Mouse (Mus musculus) regulatory T cell (primary cell): ENCODE data around the gene Syce2.

Experiments used
- in situ Hi-C: fragments of 300-600 bp; cut with MboI, MseI; formaldehyde crosslinking; loops from one replicate; pipeline ENCODE4 v1.15.1; 2025; ENCODE audit warnings: high pct_unique_total_duplicates

Syce2 gene

DNA sequence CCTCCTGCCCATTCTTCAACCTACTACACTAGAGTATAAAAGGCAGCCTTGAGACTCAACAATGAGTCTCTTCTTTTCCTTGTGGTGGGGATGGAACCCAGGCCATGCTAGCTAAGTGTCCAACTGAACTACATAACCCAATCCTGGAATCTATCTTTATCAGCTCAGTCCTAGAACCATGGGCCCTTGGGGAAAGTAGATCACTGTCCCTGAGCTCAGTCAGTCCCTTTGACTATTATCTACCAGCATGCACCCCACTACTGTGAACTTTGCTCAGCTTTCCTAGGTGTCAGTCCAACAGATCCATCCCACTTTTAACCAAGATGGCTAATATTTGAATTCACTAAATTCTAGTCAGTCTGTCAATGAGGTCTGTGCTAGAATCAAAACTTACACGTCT, 30.4 kb upstream of the Syce2 start:
- in situ Hi-C loops = loop anchor here (25.0 kb wide), 1 partner anchor 1104 kb away; the partner anchor contains the start of gene Adgre5

DNA sequence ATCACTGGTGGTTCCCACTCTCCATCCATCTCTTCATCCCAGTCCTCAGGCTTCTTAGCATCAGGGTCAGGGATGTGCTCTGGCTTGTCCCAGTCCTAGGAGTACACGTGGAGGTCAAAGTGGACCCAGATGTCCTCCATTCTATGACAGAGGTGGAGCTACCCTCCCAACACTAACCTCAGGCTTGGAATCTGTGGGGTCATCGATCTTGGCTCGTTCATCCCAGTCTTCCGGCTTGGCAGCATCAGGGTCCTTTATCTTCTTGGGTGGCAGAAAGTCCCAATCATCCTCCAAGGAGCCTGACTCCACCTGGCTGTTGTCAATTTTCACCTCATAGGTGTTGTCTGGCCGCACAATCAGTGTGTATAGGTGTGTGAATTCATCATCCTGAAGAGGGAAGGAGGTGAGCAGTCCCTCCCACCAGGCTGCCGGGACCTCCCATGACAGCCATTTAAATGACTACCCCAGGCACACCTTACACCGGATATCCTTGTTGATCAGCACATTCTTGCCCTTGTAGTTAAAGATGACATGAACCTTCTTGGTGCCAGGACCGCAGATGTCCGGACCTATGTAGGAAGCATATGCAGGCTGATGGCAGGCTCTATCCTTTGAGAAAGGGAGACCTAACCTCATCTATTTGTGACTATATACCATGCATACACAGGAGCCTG, 27.4 kb upstream of the Syce2 start:
- in situ Hi-C loops = loop anchor here (5.0 to 25.0 kb wide), 2 partner anchors 58 to 1107 kb away; partner anchors contain the start of genes Adgre5 and Klf1

DNA sequence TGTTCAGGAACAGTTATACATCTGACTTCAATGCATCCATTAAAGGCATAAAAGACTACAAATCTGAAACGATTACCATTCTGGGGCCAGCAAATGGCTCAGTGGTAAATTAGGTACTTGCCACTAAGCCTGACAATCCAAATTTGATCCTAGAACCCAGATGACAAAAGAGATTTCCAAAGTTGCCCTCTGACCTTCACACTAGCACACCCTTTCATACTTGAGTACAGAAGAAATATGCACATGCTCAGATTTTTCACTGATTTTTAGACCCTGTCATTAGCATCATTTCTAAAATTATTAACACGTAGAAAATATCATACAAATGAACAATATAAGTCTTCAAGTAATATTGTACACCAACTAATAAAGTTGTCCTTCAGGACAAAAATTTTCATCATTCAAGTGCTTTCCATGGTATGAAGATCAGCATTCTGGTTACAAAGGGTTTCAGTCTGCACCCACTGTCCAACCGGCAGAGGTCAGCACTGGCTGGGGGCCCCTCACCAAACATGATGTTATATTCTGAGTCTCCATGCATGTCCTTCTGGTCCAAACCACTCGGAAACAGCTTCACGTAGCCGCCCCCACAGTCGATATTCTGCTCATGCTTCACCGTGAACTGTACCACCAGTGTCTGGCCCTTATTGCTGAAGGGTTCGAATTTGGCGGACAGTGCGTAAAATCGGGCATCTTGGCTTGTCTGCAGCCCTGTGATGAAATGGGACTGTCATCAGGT, 26.4 kb upstream of the Syce2 start:
- in situ Hi-C loops = loop anchor here (5.0 to 25.0 kb wide), 2 partner anchors 57 to 1108 kb away; partner anchors contain the start of genes Adgre5 and Klf1

DNA sequence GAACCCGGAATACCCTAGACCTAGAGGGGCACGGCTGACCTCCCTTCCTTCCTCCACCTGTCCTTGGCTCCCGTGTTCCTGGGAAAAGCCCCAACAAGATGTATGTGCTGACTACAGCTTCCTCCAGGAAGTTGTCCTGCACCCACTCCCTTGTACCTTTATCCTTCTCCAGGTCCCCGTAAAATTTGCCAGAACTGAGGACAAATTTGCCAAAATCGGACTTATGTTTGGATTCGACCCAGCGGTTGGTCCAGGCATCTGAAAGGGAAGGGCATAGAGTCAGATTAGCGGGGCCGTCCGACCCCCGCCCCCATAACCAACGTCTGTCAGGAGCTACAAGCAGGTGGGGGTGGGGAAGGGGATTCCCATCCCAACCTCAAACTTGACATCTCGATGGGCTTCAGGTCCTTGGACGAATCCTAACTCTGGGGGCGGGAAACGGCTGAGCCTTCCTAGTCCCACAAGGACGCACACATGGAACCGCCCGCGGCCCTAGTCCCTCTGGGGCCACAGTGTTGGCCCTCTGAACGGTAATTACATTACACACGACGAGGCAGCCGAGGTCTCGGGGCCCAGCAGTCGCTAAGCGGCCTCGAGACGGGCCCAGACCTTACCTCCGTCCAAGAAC, 25.7 kb upstream of the Syce2 start:
- in situ Hi-C loops = loop anchor here (5.0 to 25.0 kb wide), 2 partner anchors 56 to 1109 kb away; partner anchors contain the start of genes Adgre5 and Klf1

DNA sequence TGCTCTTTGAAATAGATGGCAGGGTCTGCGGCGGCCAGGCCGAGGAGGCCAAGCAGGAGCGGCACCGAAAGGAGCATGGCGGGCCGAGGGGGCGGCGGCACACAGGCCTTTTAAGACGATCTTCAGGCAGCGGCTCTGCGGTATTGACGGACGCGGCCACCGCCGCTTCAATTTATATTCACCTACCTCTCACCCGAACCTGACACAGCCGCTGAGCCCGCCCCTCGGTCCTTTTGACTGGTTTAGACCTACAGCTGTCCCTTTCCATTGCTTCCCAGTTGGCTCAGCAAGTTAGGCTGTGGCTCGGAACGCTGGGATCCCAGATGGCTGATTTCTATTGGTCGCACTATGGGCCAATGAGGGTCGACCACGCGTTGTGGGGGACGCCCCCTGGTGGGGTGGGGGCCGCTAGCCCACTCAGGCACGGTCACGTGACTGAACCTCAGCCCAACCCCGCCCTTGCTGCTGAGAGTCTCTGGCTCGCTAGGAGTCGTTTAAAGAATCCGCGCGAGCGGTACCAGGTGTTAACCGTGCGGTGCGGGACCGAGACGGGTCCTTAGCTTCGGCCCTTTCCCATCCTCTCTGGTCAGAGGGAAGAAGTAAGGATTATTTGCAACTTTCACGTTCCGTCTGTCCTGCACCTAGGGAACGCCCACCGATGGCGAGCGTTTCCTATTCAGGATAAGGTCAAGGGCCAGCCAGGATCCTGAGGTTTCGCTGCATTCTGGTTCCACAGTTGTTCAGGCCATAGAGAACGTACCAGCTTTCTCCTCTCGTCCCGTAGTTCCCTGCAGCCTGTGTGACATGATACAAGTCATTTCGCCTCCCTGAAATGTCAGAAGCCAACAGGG, 25.0 kb upstream of the Syce2 start, which contains the start of gene Calr:
Gene Calr (minus strand): TSS at position 213 of the 851 bp plus-strand sequence.
- in situ Hi-C loops = loop anchor here (5.0 to 25.0 kb wide), 2 partner anchors 55 to 1110 kb away; partner anchors contain the start of genes Adgre5 and Klf1

DNA sequence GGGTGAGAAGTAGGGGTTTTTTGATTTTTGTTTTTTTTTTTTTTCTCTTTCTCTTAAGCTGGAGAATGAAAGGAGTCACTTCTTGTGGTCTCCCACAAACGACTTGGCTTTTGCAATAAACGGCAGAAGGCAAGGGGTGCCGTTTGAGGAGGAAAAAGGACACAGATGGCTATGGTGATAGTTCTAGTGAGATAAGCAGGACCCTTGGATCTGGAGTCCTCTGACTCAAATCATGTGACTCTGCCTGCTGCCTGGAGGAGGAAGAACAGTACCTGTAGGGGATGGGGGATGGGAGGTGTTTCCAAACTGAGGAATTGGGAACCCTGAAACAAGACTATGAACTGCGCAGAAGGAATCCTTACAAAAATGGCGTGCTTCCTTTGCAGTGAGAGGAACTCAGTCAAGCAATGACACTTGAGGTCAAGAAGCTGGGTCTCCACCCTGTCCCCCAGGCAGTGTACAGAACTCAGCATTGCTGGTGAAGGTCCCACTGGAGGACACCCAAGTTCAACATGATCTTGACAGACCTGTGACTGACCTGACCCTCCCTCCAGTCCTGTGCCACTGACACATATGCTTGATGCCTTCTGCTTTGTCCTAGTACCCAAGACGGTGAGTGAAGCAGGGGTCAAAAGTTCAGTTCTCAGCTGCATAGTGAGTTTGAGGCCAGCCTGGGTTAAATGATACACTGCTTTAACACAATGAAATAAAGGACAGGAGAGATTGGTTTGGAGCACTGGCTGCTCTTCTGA, 24.1 kb upstream of the Syce2 start:
- in situ Hi-C loops = loop anchor here (5.0 to 25.0 kb wide), 2 partner anchors 54 to 1111 kb away; partner anchors contain the start of genes Adgre5 and Klf1

DNA sequence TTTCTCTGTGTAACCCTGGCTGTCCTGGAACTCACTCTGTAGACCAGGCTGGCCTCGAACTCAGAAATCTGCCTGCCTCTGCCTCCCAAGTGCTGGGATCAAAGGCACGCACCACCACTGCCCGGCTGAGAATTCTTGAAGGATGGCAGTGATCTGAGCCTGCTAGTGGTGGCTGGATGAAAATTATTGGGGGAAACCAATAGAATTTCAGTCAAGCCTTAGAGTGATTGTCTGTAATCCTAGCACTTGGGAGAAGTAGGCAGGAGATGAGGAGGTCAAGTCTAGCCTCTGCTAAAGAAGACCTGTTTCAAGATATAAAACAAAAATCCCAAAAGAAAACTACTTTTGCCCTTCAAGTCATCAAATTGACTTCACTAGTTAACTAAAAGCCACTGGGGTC, 15.5 kb upstream of the Syce2 start:
- in situ Hi-C loops = no loop called here

DNA sequence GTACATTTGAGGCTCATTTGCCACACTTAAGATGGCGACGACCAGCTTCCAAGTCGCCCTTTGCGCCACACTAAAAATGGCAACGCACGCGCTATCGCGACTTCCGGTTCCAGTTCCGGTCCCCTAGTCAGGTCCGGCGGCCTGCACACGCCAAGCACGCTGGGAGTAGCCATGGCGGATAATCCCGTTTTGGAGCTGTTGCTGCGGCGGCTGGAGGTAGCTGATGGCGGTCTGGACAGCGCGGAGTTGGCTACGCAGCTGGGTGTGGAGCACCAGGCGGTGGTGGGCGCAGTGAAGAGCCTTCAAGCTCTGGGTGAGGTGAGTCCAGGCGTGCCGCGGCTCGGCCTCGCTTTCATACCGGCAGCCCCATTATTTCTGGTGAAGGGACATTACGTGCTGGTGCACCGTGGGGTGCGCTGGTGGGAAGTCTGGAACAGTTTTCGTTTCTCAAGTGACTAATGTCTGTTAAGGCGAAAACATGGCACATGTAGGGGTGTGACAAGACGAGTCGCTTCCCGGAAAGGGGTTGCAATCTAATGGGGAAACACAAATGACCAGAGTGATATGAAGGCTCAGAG, 15.0 kb upstream of the Syce2 start, which contains the start of gene Farsa:
Gene Farsa (plus strand): TSS at position 126 of the 578 bp plus-strand sequence.
- in situ Hi-C loops = no loop called here

DNA sequence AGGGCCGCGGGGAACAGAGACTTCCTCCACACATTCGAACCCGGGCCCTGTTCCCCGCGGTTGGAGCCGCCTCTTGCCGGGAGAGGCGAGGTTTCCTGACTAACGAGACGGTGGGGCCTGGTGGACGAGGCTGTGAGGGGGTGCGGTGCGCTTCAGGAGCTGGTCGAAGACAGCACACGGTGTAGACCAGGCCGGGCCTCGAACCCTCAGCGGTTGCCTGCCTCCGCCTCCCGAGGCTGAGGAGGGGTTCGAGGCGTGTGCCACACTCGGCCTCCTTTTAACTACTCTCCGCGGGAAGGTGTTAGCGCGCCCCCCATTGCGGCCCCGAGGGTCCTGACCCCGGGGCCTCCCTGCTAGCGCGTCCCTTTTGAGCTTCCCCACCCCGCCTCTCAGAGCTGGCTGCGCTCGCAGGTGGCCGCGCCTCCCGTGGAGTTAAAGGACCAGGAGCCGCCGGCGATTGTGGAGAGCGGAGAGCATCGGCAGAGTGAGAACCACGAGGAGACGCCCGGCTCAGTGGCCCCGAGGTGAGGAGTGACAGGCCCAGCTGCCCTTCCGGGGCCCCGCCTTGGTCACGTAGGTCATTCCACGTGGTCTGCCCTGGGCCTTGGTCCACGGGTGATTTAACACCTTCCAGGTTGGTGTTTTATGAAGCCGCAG, 526 bp downstream of the Syce2 start:
- in situ Hi-C loops = no loop called here

DNA sequence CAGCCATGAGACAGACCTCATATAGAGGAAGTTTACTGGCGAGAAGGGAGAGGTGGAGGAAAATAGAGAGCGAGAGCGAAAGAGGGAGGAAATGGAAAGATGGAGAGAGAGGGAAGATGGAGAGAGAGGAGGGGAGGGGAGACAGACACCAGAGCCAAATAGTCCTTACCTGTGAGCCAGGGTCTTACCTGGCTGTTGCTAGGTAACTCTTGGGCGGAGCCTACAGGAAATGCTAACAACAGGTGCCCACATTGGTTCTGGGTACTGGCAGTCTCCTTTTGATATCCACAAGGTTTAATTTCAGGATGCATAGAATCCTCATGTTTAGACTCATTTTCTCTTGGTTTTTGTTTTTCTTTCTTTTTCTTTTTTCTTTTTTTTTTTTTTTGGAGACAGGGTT, 1.1 kb downstream of the Syce2 start:
- in situ Hi-C loops = no loop called here

DNA sequence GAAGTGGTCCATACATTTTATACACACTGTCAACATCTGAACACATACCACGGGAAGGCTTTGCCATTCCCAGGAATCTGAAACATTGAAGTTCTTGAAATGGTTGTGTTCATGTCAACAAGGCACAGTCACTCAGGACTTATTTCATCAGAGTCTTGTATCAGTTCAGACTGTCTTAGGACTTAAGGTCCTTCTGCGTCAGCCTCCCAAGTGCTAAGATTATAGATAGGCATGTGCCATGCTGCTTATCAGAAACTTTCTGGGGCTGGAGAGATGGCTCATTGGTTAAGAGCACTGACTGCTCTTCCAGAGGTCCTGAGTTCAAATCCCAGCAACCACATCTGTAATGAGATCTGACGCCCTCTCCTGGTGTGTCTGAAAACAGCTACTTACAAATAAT, 2.4 kb downstream of the Syce2 start:
- in situ Hi-C loops = no loop called here

DNA sequence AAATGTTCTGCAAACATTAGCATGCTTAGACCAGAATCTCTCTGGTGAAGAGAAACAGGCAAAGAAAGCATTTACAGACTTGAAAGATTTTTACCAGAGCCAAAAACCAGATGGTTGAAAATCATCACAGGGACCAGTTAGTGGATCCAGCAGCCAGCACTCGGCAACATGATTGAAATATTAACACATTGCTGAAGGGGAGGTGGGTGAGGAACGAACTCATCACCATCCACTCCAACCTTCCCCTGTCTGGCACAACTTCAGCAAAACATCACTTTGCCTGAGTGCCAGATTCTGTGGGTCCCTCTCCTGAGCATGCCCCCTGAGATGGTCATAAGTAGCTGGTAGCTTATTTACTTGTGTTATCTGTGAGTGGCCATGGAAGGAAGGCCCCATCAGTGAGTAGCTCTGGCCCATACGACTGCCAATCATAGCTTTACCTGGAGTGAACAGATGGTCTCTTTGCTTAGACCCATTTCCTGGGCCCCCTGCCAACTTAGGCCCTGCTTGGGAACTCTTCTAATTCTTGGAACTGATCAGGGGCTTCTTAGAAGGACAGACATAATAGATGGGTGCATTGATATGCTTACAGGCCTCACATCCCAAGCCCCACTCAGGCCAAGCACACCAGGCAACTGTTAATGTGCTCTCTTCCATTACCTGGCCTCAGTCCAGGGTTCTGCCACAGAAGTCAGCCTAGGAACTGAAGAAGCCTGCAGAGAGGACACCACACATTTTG, 5.6 kb downstream of the Syce2 start:
- in situ Hi-C loops = no loop called here

DNA sequence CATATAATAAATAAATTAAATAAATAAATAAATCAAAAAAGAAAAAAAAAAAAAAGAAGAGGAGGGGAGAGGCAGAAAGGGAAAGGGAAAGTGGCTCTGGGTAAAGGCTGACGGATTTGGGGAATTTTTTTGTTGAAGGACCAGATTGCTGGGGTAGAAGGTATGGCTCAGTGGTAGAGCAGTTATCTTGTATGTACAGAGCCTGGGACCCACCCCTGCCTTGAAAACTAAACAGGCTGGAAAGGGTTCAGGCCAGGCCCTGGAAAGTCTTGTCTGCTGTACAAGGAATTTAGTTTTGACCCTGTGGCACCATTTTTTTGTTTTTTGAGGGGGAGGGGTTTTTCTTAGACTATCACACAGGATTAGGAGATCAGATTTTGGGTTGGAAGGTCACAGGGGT, 7.0 kb downstream of the Syce2 start:
- in situ Hi-C loops = no loop called here

DNA sequence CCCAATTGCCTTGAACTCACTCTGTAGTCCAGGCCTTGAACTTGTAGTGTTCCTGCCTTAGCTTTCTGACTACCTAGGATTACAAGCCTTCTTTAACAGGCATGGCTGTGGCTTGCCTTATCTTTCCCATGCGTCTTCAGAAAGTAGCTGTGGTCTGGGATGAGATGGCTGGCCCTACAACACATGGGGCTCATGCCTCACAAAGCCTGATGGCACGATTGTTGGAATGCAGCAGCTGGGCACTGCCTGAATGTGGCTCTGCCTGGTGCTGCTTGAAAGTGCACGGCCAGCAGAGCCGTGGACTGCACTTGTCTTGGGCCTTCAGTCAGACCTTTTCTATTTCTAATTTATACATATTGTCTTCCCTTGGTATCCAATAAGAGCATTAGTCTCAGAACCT, 12.8 kb downstream of the Syce2 start:
- in situ Hi-C loops = no loop called here

DNA sequence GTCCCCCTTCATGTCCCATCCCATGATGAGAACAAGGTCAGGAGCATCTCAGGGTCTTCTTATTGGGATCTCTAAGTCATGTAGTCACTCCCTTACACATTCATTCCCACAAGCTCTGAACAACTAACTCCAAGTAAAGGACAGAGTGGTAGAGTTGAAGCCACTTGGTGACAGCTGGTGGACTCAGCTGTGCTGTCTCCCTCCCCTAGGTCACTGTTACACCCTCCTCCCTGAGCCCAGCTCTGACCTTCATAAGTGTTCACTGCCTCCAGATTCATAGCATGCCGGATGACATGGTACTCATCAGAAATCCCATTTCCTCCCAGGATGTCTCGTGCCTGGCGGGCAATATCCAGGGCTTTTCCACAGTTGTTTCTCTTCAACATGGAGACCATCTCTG, 16.4 kb downstream of the Syce2 start:
- in situ Hi-C loops = no loop called here

DNA sequence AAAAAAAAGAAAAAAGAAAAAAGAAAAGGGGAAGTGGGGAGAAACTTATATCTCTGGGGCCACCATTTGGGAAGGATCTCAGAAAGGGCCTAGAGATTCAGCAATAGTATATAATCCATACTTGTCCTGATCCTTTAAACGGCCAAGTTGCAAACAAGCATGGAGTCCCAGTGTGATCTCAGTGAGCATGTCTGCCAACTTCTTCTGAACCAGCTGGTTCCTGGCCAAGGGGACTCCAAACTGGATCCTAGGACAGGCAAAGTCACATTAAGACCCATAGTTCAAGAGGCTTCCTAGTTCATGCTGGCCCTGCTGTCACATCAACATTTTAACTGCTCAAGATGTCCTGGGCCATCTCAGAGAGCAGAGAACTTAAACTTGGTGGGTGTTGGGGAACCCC, 17.2 kb downstream of the Syce2 start:
- in situ Hi-C loops = no loop called here

DNA sequence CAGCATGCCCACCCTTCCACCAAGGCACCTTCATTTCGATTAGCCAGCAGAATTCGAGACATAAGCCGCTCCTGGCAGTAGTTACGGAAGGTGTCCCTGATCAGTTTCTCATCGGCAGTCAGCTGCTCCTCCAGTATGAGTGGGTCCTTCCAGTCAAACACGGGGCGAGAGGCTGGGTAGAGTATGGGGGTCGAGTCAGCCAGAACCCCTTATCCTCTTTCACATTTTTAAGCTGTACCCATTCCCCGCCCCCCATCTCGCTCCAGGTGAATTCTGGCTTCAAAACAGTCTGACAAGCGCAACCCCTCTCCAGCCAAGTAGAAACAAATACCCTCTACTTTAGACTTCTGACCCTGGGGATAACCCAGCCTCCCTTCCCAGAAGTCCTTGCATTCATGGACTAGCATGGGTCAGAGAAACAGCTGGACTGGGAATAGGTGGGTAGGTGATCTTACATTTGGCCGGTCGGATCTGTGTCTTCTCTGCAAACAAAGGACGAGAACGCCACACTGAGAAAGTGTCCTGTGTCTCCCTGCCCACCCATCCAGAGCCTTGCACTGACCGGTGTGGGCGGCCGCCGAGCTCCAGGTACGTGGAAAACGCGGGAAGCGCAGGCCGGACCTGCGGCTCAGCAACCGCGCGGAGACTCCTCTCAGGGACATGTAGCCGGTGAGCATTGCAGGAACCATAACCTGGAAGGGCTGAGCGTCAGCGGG, 21.2 kb downstream of the Syce2 start:
- in situ Hi-C loops = no loop called here

DNA sequence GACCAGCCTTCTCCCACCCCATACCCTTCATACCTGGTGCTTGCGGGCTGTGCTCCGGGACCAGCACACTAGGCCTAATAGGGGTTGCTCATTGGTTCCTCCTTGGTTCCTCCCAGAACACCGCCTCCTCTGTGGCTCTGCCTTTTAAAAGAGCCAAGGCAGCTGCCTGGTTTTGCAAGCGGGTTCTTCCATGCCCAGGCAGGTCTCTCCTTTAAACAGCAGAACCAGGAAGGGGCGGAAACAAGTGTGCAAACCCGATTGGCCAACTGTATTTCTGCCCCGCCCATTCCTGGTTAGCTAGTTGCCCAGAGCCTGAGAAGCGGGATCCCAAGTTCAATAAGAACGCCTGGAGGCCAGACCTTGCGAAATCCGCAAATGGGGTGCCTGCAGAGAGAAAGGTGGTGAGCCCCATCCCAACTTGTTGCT, 21.8 kb downstream of the Syce2 start, which contains the start of gene Gcdh:
Gene Gcdh (minus strand): TSS at position 213 of the 426 bp plus-strand sequence.
- in situ Hi-C loops = no loop called here
